Mouse (Mus musculus) G1E-ER4 (cell line): ENCODE measurements around the gene Dffa. TPM values are rescaled to one million over a fixed set of nuclear protein-coding genes. Genes with fewer than 3 reads are reported as not detected.

Experiments used
- GATA1 ChIP-seq: IDR thresholded peaks from one replicate; pipeline ENCODE4 v1.8.0; 2012; ENCODE audit warnings: low read length, inconsistent platforms
- polyA plus RNA-seq: library from polyadenylated mRNA; stranded (reverse); fragments of >175 nt; gene quantifications from 2 replicates; pipeline ENCODE4 v1.2.3, GENCODE M21; 2012

Dffa gene
- 9.9 and 10.8 TPM in 2 replicates for polyA plus RNA-seq

DNA sequence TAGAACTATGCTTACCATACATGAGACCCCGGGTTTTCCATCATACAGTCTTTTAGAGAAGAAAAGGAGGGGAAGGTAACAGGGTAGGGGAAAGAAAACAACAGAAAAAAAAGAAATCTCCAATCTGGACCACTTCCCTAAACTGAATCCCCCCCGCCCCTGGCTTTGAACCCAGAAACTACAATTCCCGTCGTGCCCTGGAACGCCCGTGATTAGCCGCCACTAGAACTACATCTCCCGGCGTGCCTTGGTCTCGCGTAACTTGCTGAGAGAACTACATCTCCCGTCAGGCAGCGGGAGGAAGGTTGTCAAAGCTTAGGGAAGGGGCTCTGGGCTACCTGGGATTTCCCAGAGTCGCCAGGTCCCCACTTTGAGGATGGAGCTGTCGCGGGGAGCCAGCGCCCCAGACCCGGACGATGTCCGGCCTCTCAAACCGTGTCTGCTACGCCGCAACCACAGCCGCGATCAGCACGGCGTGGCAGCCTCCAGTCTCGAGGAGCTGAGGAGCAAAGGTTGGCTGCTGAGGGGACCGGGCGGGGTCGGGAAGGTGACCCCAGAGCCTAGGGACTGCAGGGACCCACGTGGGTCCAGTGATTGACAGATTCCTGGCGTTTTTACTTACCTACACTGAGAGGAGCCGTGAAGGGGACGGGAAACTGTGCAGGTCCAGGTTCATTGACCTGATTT lies at the start of gene Dffa:
Gene Dffa, plus strand, starts transcription at position 272 of the 687 bp plus-strand sequence.
- no peak for TF ChIP-seq GATA1

DNA sequence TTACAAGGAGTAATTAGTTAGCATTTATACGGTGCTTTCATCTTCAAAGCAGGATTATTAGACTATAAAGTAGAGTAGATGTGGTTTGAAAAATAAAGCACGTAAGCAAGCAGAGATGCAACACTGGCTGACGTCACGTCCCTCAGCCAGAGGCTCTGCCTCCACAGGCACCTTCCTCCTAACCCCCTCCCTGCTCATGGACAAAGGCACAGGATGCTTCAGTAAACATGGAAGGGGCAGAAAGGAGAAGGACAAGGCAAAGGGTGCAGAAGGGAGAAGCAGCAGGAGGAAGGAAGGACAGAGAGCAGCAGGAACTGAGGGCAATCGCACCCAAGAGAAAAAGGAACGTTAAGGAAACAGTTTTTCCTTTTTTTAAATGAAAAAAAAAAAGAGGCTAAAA lies 48.1 kb upstream of the Dffa start:
- TF ChIP-seq GATA1 = no peak

DNA sequence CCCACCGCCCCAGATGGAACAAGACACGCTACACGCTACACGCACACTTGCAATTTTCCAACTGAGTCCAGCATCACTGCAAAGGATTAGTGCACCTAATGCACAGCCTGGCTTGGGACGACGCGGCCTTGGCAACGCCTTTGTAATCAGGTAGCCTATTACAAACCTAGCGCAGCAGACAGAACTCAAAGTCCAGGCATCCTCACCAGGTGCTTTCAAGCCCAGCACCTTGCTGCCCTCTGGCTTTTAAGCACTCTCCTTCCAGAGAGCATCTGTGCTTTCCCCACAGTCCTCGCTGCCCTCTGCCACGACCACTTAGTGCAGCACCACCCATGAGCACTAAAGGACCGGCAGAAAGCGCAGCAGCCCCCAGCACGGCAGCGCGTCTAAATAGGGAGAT lies 47.0 kb upstream of the Dffa start:
- TF ChIP-seq GATA1 = no peak

- TF ChIP-seq GATA1 = no peak
Measured at GRCm38 (mm10) chr4:149057470-149057869, 46.5 kb upstream of the Dffa start.

DNA sequence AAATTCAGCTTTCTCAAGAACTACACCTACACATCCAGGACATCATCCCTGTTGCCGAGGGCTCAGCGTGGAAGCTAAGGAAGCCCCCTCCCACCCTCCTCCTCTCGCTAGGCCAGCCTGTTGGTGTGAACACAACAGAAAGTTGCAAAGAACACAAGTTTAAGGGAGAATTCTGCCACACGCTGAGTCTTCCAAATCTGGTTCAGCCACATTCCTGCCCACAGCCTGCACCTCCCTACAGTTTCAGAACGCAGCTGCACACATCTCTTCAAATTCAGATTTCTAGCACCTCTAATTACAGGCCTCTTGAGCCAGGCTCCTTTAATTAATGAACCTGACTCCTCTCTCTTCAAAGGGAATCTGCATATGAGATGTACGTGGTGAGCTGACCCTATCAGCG lies 45.6 kb upstream of the Dffa start:
- TF ChIP-seq GATA1 = no peak

- no peak for TF ChIP-seq GATA1
Measured at GRCm38 (mm10) chr4:149059713-149060112, 44.2 kb upstream of the Dffa start.

GRCm38 (mm10) chr4:149060621-149061431 lies 43.1 kb upstream of the Dffa start:
- TF ChIP-seq GATA1 = no peak

DNA sequence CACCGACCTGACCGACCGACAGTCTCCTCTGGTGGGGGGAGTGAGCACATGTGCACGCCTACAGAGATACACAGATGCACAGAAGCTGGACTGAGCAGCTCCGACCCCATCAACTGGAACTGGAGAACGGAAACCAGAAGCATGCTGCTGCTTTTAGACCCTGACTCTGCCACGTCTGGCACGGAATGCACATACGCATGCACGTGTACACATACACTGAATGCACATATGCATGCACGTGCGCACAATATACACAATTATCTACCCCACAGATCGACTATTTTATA lies 42.6 kb upstream of the Dffa start:
- no peak for TF ChIP-seq GATA1

DNA sequence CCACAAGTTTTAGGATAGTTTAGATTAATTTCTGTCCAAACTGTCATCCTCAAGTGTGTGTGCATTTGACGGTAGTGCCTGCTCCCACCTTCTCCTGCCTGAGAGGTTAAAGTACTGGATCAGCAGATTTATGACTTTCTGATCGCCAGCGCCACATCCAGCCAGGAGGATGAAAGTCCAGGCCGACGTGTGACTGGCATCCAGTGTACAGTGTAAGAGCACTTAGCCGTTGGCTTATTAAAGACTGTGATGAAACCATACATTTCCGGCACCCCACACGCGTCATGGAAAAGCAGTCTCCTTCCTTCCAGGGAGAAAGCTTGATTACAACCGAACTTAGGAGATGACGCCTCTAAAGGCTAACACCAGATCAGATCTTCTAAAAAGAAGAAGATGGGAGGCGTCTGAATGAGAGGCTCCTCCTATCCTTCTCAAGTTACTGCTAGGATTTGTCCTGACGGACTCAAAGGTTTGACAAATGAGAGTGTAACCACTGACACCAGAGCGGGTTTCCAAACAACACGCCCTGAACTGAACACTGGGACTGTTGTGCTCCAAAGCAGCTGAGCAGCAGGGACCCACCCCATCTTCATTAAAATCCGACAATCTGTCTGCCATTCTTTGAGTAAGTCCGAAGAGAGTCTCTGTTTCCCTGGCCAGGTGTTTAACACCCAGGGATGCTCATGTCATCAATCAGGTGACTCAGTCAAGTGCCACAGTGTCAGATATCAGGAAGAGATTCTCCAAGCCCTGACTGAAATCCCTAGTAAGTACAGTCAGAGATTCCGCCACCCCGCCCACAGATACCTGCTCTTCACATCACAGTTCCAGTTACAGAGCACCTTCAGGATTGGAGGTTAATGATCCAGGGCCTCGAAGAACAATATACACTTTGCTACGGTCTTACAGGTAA lies 41.3 kb upstream of the Dffa start:
- TF ChIP-seq GATA1 = no peak

- TF ChIP-seq GATA1 = no peak
Measured at GRCm38 (mm10) chr4:149064061-149064854, 39.7 kb upstream of the Dffa start.

DNA sequence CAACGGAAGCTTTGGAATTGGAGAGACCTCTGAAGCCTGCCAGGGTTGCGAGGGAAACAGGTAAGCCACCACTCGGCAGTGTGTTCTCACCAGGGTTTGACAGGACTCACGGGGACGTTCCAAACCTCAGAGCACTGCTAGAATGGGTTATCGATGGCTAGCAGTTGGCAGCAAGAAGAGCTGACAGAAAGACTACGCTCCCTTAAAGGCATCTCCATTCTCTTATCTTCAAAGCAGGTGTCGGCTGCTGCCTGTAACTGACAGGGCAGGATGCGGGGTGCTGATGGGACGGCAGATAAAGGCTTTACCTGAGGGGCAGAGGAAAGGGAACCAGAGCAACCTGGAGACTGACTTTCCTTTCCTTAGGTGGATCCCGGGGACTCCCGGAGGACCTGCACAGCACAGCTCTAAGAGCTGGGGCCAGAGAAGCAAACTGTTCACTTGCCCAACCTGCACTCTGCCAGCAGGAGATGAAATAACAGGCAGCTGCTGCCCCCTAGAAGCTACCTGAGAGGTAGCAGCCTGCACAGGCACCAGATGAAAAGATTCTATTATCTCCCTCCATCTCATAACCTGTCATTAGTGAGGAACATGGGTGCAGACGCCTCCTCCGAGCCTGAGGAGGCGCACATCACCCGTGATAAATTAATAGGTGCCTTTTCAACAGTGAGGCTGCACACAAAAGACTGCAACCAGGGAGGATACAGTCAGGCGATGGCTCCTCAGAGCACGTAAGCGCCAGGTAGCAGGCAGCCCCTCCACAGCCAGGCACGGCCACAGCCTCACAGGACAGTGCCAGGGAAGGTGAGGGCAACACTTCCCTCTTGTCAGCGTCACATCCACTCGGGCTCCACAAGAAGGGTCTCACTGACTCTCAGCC lies 37.0 kb upstream of the Dffa start:
- no peak for TF ChIP-seq GATA1

- no peak for TF ChIP-seq GATA1
Measured at GRCm38 (mm10) chr4:149075073-149075472, 28.9 kb upstream of the Dffa start.

DNA sequence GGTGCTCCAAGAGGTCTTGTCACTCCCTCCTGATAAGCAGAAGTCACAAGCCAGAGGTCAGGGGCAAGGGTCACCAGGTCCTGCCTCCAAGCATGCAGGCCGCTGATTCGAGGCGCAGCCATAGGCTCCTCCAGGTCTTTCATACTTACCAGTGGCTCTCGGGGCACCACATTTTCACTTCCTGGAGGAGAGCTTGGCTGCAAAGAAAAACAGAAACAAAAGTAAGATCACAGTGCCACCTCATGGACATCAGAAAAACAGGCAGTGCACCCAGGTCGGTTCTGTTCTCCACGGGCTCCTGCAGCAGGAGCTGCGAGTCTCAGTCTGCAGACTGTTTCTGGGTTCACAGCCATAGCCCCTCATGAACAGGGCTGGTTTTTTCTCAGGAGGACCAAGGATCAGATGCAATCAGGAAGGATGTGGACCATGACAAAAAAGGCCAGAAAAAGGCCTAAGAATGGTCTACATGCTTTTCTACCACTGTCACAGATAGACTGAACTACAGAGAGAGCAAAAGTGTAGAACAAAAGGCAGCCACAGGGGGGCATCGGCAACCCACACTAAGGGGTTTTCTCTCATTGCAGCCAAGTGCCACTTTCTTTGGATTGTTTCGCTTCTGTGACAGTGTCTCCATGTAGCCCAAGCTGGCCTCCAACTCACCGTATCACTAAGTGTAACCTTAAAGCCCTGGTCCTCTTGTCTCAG lies 27.9 kb upstream of the Dffa start:
- TF ChIP-seq GATA1 = no peak

- TF ChIP-seq GATA1 = no peak
Measured at GRCm38 (mm10) chr4:149078261-149078660, 25.7 kb upstream of the Dffa start.
